Mouse (Mus musculus) hindbrain, embryonic 16.5 days (tissue): Measurements from ENCODE around the gene Tnfrsf19. TPM values are rescaled to one million over a fixed set of nuclear protein-coding genes. Genes with fewer than 3 reads are reported as not detected.

Experiments used
- ATAC-seq: fragments of 200-750 bp; cut with Nextera tagmentation; 2 replicates; pipeline ENCODE4 v1.8.0; 2017; ENCODE audit warnings: moderate TSS enrichment, moderate library complexity
- H3K27ac ChIP-seq: fragments of 300-500 bp; sonication (generic); 2 replicates; pipeline ENCODE4 v1.5.1; 2014; ENCODE audit warnings: low read depth, mild to moderate bottlenecking, control low read depth, low read length, moderate library complexity
- H3K27me3 ChIP-seq: fragments of 300-500 bp; sonication (generic); replicated peaks from 2 replicates; pipeline ENCODE4 v1.6.1; 2014; ENCODE audit warnings: low read length; ENCODE audit not compliant: control insufficient read depth, insufficient read depth
- H3K36me3 ChIP-seq: fragments of 300-500 bp; sonication (generic); 2 replicates; pipeline ENCODE4 v1.6.1; 2014; ENCODE audit warnings: mild to moderate bottlenecking, low read length, moderate library complexity, mixed read lengths; ENCODE audit not compliant: control insufficient read depth, insufficient read depth
- H3K4me1 ChIP-seq: fragments of 300-500 bp; sonication (generic); 2 replicates; pipeline ENCODE4 v1.6.1; 2014; ENCODE audit warnings: low read depth, low read length; ENCODE audit not compliant: control insufficient read depth, insufficient read depth
- H3K4me2 ChIP-seq: fragments of 300-500 bp; sonication (generic); 2 replicates; pipeline ENCODE4 v1.6.1; 2014; ENCODE audit warnings: mild to moderate bottlenecking, low read length, control low read depth, moderate library complexity
- H3K4me3 ChIP-seq: fragments of 300-500 bp; sonication (generic); 2 replicates; pipeline ENCODE4 v1.5.1; 2014; ENCODE audit warnings: mild to moderate bottlenecking, low read length, control low read depth, moderate library complexity
- H3K9ac ChIP-seq: fragments of 300-500 bp; sonication (generic); 2 replicates; pipeline ENCODE4 v1.6.1; 2014; ENCODE audit warnings: low read depth, mild to moderate bottlenecking, control low read depth, low read length, moderate library complexity
- H3K9me3 ChIP-seq: fragments of 300-500 bp; sonication (generic); 2 replicates; pipeline ENCODE4 v1.6.1; 2014; ENCODE audit warnings: mild to moderate bottlenecking, low read length, moderate library complexity; ENCODE audit not compliant: control insufficient read depth
- WGBS: fragments of 180-500 bp; shearing (Covaris S2); extraction: QIAGEN DNeasy Blood & Tissue Kit; methylation state at CpG from one replicate; pipeline ENCODE4 v1.1.7; 2014; 5-methylcytosine and 5-hydroxymethylcytosine counted together
- polyA plus RNA-seq: library from polyadenylated mRNA; unstranded; fragments of >200 nt; fragmentation: Nextera tagmentation; extraction: Ambion mirVana; gene quantifications from 2 replicates; pipeline ENCODE4 v1.2.1, GENCODE M21; 2015

The Tnfrsf19 gene
- polyA plus RNA-seq, 1 experiment from 2014 or later = 29.8 TPM

- ATAC-seq = no peak
- WGBS = 22% methylated on average over 17 of the region's 17 CpGs
- H3K27ac ChIP-seq = no peak overlapping the region
These were observed 41.0 kb downstream of the Tnfrsf19 start for GRCm38 (mm10) chr14:61005127-61005837.

GRCm38 (mm10) chr14:61003676-61004075 is 42.6 kb downstream of the Tnfrsf19 start:
- H3K9me3 ChIP-seq = no peaks in the 10 kb centered on the region
- no peaks in the 10 kb centered on the region for H3K4me1 ChIP-seq
- H3K4me2 ChIP-seq = no peak overlapping the region
- H3K27ac ChIP-seq = no peak overlapping the region
- no peak overlapping the region for H3K4me3 ChIP-seq
- H3K36me3 ChIP-seq = no peaks in the 10 kb centered on the region
- no peak overlapping the region for H3K9ac ChIP-seq
- no peak for ATAC-seq
- 97% methylated on average over 6 of the region's 6 CpGs for WGBS
- H3K27me3 ChIP-seq = peaks cover 3% of the 10 kb centered on the region; the same call in 1 of the 2 replicates

More at GRCm38 (mm10) chr14:61005127-61005837, 41.0 kb downstream of the Tnfrsf19 start:
- Histone ChIP-seq H3K9me3 (no peaks in the 10 kb centered on the region), H3K4me2 (no peak overlapping the region), H3K27me3 (peaks cover 3% of the 10 kb centered on the region; the same call in 1 of the 2 replicates), H3K4me1 (no peaks in the 10 kb centered on the region), H3K36me3 (no peaks in the 10 kb centered on the region), H3K4me3 (no peak overlapping the region), H3K9ac (no peak overlapping the region)

- 85% methylated on average over 5 of the region's 5 CpGs for WGBS
These were observed 46.2 kb downstream of the Tnfrsf19 start for GRCm38 (mm10) chr14:61000072-61000471.

GRCm38 (mm10) chr14:60996556-60996955 is 49.7 kb downstream of the Tnfrsf19 start:
- Histone ChIP-seq H3K27ac (no peak overlapping the region), H3K9ac (no peak overlapping the region), H3K9me3 (no peaks in the 10 kb centered on the region), H3K4me1 (no peaks in the 10 kb centered on the region), H3K4me3 (no peak overlapping the region), H3K27me3 (no peaks in the 10 kb centered on the region), H3K36me3 (no peaks in the 10 kb centered on the region), H3K4me2 (no peak overlapping the region)
- ATAC-seq = no peak
- WGBS = 73% methylated on average over 6 of the region's 6 CpGs

More at GRCm38 (mm10) chr14:61000072-61000471, 46.2 kb downstream of the Tnfrsf19 start:
- Histone ChIP-seq H3K9ac (no peak overlapping the region), H3K27me3 (peaks cover 3% of the 10 kb centered on the region; the same call in 1 of the 2 replicates), H3K4me1 (no peaks in the 10 kb centered on the region), H3K27ac (no peak overlapping the region), H3K9me3 (no peaks in the 10 kb centered on the region), H3K36me3 (no peaks in the 10 kb centered on the region), H3K4me2 (no peak overlapping the region), H3K4me3 (no peak overlapping the region)
- no peak for ATAC-seq

- Histone ChIP-seq H3K36me3 (no peaks in the 10 kb centered on the region), H3K27ac (no peak overlapping the region), H3K9me3 (no peaks in the 10 kb centered on the region), H3K9ac (no peak overlapping the region), H3K4me2 (no peak overlapping the region), H3K4me3 (no peak overlapping the region), H3K27me3 (no peaks in the 10 kb centered on the region), H3K4me1 (no peaks in the 10 kb centered on the region)
- 75% methylated on average over 10 of the region's 10 CpGs for WGBS
- no peak for ATAC-seq
These were observed 52.8 kb downstream of the Tnfrsf19 start for GRCm38 (mm10) chr14:60993506-60993905.

- WGBS = 86% methylated on average over 3 of the region's 3 CpGs
- Histone ChIP-seq H3K36me3 (no peaks in the 10 kb centered on the region), H3K4me2 (no peak overlapping the region), H3K9ac (no peak overlapping the region), H3K27me3 (no peaks in the 10 kb centered on the region), H3K27ac (no peak overlapping the region), H3K4me3 (no peak overlapping the region), H3K9me3 (no peaks in the 10 kb centered on the region), H3K4me1 (no peaks in the 10 kb centered on the region)
- no peak for ATAC-seq
These were observed 53.2 kb downstream of the Tnfrsf19 start for GRCm38 (mm10) chr14:60993092-60993491.

- Histone ChIP-seq H3K9me3 (no peaks in the 10 kb centered on the region), H3K27ac (no peak overlapping the region), H3K4me1 (no peaks in the 10 kb centered on the region), H3K4me2 (no peak overlapping the region), H3K27me3 (no peaks in the 10 kb centered on the region), H3K9ac (no peak overlapping the region), H3K4me3 (no peak overlapping the region), H3K36me3 (no peaks in the 10 kb centered on the region)
- no peak for ATAC-seq
- WGBS = 67% methylated on average over 4 of the region's 4 CpGs
These were observed 54.1 kb downstream of the Tnfrsf19 start for GRCm38 (mm10) chr14:60992144-60992543.

- Histone ChIP-seq H3K4me2 (no peak overlapping the region), H3K9me3 (no peaks in the 10 kb centered on the region), H3K27ac (no peak overlapping the region), H3K4me3 (no peak overlapping the region), H3K9ac (no peak overlapping the region), H3K36me3 (no peaks in the 10 kb centered on the region), H3K27me3 (no peaks in the 10 kb centered on the region; the same call in 1 of the 2 replicates), H3K4me1 (peaks cover 3% of the 10 kb centered on the region; the same call in 1 of the 2 replicates)
- WGBS = 38% methylated on average over 6 of the region's 6 CpGs
- 0 out of 2 replicates have a peak, but pooled peaks have one; percentile 41 for ATAC-seq
These were observed 58.1 kb downstream of the Tnfrsf19 start for GRCm38 (mm10) chr14:60988228-60988627.

GRCm38 (mm10) chr14:60986926-60987325 is 59.4 kb downstream of the Tnfrsf19 start:
- Histone ChIP-seq H3K4me2 (no peak overlapping the region), H3K27ac (no peak overlapping the region), H3K4me3 (no peak overlapping the region), H3K4me1 (peaks cover 3% of the 10 kb centered on the region; the same call in 1 of the 2 replicates), H3K9me3 (no peaks in the 10 kb centered on the region), H3K9ac (no peak overlapping the region), H3K27me3 (no peaks in the 10 kb centered on the region; the same call in 1 of the 2 replicates), H3K36me3 (no peaks in the 10 kb centered on the region)
- ATAC-seq = no peak
- WGBS = 47% methylated on average over 5 of the region's 5 CpGs
